Mouse (Mus musculus): ENCODE results near the gene Supv3l1.

The Supv3l1 gene

DNA sequence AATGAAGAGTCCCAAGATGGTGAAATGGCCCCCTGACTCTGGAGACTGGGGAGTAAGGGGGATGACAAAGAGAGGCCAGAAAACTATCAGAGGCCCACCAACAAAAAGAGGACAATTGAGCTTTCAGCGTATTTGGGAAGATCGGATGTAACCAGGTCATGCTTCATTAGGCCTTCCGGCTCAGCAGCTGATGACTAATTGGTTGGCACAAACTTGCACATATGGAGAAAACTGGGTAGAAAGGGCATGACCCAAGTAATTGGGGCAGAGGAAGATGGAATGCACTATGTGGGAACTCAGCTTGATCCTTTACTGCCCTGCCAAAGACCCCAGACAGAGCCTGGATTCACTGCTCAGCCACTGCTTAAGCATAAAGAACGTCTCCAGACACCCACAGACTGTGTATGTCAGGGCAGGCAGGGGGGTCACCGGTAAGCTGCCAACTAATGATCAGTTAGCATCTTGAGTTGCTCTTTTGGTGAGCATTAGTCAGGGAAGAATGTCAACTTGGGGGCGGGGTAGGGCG, 30.6 kb downstream of the Supv3l1 start:
- DNase-seq (ENCODE audit: extremely low spot score, low read depth, low spot score): no peak

DNA sequence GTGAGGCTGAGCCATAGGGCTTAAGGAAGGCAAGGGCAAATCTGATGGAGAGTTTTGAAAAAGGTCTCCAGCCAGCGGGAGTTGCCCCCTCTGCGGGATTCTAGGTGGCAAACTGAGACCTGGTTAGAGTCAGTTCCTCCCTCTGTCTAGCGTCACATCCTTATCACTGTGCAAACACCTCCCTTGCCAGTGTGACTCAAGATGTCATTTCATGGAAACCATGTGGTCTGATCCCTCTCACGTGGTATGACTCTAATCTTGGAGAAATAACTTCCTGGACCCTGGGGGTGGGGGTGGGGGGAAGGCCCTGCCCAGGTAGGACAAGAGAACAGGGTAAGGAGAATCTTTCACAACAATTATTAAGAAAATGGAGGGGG, 35.9 kb downstream of the Supv3l1 start:
- no peak for DNase-seq (ENCODE audit: extremely low spot score, low read depth, low spot score)

DNA sequence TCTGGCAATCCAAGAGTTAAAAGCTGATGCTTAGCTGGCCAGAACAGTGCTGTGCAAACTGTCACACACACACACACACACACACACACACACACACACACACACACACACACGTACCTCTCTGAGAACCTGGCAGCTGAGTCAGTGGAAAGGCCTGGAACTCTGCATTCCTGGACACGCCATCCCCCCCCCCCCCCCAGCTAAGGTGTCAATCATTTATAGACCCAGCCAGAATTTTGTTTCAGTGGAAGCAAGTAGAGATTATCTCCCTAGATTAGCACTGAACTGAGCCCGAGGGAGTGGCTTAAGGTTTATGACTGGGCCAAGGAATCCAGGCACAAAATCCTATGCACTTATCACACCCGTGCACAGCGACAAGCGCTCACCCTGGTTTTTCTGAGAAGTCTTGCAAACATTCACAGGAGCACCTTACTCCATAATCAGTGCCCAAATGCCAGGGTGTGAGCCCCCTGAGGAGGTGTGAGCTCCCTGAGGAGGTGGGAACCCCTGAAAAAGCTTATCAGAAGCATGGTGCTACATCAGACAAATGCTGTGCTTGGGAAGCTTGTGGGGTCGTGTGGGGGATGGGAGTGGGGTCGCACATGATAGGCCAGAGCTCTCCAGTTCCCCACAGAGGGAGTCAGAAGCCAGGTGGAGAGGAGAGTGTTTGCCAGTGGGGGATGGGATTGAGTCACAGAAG, 36.5 kb downstream of the Supv3l1 start:
- no peak for DNase-seq (ENCODE audit: extremely low spot score, low read depth, low spot score)

DNA sequence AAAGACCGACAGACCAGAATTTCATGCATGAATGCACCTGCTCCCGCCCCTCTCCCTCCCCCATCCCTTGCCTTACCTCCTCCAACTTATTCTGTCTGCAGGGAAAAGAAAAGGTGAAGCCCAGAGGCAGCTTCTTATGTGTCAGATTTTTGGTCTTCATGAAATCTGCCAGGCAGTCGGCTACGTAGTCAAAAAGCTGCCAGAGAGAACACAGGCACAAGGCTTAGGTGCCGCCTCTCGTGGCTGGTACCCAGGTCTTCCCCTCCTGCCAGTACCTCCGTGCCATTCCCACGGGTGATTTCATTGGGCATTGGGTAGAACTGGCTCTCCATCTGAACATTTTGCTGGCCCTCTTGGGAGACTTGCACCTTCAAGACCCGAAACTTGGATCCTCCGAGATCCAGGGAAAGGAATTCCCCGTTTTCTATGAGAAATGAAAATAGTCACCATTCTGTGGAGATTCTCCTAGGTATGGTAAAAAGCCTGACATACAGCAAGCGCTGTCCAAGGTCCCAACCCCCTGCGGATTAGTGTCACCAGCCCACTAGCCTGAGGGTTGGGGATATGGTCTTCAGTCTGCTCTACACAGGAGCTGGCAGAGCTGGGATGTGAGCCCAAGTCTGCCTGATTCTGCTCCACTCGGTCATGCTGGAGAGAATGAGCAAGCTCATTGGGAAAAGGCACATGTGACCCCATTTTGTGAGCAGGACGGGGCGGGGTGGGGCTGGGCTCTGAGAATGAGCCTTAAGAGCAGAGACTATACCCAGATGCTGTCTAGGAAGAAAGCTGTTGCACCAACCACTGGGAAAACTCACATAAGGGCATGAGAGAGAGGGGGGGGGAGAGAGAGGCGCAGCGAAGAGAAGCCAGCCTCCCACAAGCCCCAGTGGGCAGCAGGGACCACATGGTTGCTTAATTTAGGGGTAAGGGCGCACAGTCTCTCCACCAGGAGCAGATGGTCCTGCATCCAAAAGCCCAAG, 37.8 kb downstream of the Supv3l1 start:
- DNase-seq (ENCODE audit: extremely low spot score, low read depth, low spot score): no peak

DNA sequence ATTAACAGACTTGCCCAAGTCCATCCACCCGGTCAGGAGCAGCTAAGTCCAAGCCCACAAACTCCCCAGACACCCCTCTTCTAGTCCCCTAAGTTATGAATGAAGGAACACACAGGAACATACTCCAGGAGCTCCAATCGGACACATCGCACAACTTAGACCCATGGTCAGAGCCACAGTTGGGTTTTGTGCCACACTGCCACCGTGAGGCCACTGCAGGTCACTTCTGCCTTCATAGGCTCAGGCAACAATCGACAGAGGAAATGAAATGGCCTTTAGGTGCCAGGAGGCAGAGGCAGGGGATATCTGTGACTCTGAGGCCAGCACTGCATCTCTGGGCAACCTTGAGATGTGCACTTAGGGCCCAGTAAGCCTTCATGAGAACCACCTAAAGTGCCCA, 38.6 kb downstream of the Supv3l1 start:
- no peak for DNase-seq (ENCODE audit: extremely low spot score, low read depth, low spot score)

DNA sequence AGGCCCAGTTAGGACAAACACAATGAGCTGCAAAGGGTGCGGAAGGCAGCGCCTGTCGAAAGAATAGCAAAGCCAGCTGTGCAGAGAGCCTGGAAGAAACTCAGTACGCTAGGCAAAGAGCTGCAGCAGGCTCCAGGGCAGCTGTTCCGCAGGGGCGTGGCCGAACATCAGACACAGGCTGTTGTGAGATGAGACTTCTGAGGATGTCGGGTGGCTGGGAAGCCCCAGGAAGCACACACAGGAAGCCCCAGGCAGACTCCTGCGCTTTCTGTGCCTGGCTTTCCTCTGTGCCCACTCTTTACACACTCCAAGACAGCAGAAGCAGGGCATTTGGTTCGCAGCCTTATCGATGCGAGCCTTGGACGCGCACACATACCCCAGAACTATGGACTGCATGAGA, 44.6 kb downstream of the Supv3l1 start:
- no peak for DNase-seq (ENCODE audit: extremely low spot score, low read depth, low spot score)

DNA sequence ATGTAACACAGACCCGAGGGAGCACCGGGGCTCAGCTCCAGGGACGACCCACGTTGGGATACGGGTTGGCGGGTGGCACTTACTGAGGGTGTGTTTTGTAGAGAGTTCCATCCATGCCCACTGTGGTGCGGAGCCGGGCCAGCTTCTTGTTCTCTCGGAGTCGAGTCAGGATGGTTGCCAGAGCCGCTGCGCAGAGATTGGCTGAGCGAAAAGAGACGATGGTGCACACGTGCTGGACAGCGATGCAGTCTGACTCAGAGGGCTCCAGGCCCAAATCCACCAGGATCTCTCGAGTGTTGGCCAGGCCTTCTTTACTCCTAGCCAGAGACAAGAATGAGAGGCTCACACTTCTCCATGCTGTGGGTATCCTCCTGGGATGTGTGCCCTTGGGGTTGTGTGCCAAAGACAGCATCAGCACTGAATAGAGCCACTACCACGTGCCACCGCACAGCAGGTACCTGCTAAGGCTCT, 47.9 kb downstream of the Supv3l1 start:
- no peak for DNase-seq (ENCODE audit: extremely low spot score, low read depth, low spot score)

DNA sequence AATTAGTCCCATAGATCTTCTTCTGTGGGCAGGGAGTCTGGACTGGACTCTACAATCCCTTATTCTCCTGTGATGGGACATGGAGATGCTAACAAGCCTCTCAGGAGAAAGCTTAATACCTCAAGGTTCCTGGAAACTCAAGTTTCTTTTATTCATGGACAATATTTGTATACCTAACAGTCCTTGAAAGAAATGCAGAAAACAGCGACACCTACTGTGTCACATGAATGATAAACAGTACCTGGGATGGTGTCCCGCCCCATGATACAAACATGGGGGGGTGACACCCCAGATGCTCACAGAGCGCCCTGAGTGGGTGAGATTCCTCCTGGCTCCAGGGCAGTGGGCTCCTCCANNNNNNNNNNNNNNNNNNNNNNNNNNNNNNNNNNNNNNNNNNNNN, 66.5 kb downstream of the Supv3l1 start:
- no peak for DNase-seq (ENCODE audit: extremely low spot score, low read depth, low spot score)

DNA sequence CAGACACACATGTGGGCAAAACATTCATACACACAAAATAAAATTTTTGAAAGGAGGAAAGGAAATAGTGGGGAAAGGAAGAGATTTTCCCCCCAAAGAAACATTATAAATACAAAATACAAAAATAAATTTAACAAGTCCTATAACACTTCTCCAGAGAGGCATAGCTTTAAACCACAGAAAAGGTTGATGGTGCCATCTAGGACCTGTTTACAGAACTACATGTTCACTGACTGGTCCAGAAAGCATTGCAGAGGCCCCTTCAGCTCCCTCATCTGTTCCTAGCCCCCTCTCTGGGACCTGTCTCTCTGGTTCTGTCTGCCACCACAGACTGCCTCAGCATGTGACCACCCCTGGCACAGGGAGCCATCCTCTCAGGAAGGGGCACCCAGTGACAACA, 68.6 kb downstream of the Supv3l1 start:
- DNase-seq (ENCODE audit: extremely low spot score, low read depth, low spot score): no peak

DNA sequence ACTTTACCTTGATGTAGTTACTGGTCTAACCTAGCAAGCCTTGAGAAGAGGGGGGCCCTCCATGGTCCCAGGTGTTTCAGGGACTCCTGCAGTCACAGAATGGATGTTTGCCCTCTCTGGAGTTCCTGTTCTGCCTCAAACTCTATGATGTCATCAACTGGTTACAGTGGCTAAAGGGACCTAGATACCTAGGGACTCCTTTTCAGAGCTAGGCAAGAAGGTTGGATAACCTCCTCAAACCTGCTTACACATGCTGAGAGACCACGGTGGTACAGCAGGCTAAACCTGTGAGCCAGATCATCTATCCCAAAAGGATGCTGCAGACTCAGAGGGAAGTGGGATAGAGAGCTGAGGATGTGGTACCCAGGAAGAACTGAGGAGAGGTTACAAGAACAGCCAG, 69.7 kb downstream of the Supv3l1 start, which contains the start of gene Hk1:
Hk1 (minus strand) TSS at position 101 of the 400 bp plus-strand sequence.
- DNase-seq (ENCODE audit: extremely low spot score, low read depth, low spot score): no peak

All from hindlimb bud, embryonic 11.5 days (tissue).